Mouse (Mus musculus): ENCODE data around the gene Faf2. TPM values are rescaled to one million over a fixed set of nuclear protein-coding genes. Genes with fewer than 3 reads are reported as not detected.

Gene Faf2
- polyA plus RNA-seq, 1 experiment = 13.3 TPM

DNA sequence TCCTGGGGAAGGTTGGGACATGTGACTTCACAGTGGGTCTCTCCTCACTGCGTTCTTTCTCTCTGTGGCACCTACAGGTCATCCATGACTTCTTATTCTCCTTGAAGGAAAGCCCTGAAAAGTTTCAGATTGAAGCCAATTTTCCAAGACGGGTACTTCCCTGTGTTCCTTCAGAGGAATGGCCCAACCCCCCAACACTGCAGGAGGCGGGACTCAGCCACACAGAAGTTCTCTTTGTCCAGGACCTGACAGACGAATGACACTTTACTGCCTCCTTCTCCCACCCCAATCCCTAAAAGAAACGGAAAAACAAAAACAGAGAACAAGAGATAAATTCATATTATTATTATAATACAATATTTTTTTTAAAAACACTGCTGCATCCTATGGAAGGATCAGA is 39.3 kb downstream of the Faf2 start:
- H3K4me1 ChIP-seq (ENCODE audit: control insufficient read depth, insufficient read depth, insufficient read length) = no peaks in the 10 kb centered on the region
- TF ChIP-seq CTCF (IDR thresholded peaks at IDR 0.05; ENCODE audit: extremely low read depth, insufficient read depth, insufficient read length, insufficient replicate concordance) = no peak
- TF ChIP-seq POLR2A (IDR thresholded peaks at IDR 0.05; ENCODE audit: low read depth, low read length) = no peak
- H3K36me3 ChIP-seq (ENCODE audit: control insufficient read depth, insufficient read depth, low read length) = peaks cover 33% of the 10 kb centered on the region
- H3K27ac ChIP-seq (ENCODE audit: insufficient read depth, low read length) = no peak overlapping the region
- H3K4me3 ChIP-seq (ENCODE audit: extremely low read depth, insufficient read depth, insufficient read length) = no peak overlapping the region
- 88% methylated on average over 5 of the region's 5 CpGs for WGBS
- no peaks in the 10 kb centered on the region for H3K27me3 ChIP-seq (ENCODE audit: control insufficient read depth, insufficient read depth, low read length)
- no peak for DNase-seq (ENCODE audit: low read depth in 1 of 2, low spot score in 2 of 2)

DNA sequence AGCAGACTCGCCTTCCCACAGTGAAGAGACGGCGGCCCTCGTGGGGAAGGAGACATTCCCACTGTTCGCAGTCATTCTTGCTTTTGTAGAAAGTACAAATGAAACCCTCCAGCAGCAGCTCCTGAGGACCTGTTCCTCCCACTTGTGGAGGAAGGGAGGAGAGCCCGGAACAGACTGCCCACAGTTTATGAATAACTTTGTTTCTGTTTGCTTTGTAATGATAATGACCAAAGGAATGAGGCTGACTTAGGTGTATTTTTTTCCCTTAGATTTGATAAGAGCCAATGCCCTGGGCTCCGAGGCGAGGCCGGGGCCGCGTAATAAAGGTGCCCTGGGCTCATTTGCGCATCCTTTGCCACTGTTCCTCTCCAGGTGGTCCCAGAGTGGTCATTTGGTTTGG is 39.8 kb downstream of the Faf2 start:
- TF ChIP-seq CTCF (IDR thresholded peaks at IDR 0.05; ENCODE audit: extremely low read depth, insufficient read depth, insufficient read length, insufficient replicate concordance) = no peak
- TF ChIP-seq POLR2A (IDR thresholded peaks at IDR 0.05; ENCODE audit: low read depth, low read length) = no peak
- Histone ChIP-seq H3K27me3 (ENCODE audit: control insufficient read depth, insufficient read depth, low read length) (no peaks in the 10 kb centered on the region), H3K4me3 (ENCODE audit: extremely low read depth, insufficient read depth, insufficient read length) (no peak overlapping the region), H3K36me3 (ENCODE audit: control insufficient read depth, insufficient read depth, low read length) (peaks cover 29% of the 10 kb centered on the region), H3K4me1 (ENCODE audit: control insufficient read depth, insufficient read depth, insufficient read length) (no peaks in the 10 kb centered on the region), H3K27ac (ENCODE audit: insufficient read depth, low read length) (no peak overlapping the region)
- no peak for DNase-seq (ENCODE audit: low read depth in 1 of 2, low spot score in 2 of 2)
- WGBS = 95% methylated on average over 12 of the region's 12 CpGs

DNA sequence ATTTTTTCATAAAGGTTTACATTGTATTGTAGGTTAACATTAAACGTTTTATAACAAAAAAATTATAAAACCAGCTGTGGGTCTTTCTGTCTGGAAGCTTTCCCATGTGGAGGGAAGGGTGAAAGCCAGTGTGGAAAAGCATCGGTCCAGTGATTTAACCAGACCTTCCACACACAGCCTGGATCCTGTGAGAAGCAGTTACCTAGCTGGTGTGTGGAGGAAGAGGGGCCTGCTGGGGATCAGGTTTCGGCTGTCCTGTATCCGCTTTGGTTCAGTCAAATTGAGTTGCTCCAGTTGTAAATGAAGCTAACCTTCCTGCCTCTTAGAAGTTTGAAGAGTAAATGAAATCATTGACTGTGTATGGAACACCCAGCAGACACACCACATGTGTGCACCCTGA is 42.4 kb downstream of the Faf2 start:
- 93% methylated on average over 4 of the region's 4 CpGs for WGBS
- TF ChIP-seq POLR2A (IDR thresholded peaks at IDR 0.05; ENCODE audit: low read depth, low read length) (no peak), CTCF (IDR thresholded peaks at IDR 0.05; ENCODE audit: extremely low read depth, insufficient read depth, insufficient read length, insufficient replicate concordance) (no peak)
- Histone ChIP-seq H3K36me3 (ENCODE audit: control insufficient read depth, insufficient read depth, low read length) (peaks cover 18% of the 10 kb centered on the region), H3K4me1 (ENCODE audit: control insufficient read depth, insufficient read depth, insufficient read length) (no peaks in the 10 kb centered on the region), H3K27me3 (ENCODE audit: control insufficient read depth, insufficient read depth, low read length) (no peaks in the 10 kb centered on the region), H3K27ac (ENCODE audit: insufficient read depth, low read length) (no peak overlapping the region), H3K4me3 (ENCODE audit: extremely low read depth, insufficient read depth, insufficient read length) (no peak overlapping the region)
- DNase-seq (ENCODE audit: low read depth in 1 of 2, low spot score in 2 of 2) = no peak

DNA sequence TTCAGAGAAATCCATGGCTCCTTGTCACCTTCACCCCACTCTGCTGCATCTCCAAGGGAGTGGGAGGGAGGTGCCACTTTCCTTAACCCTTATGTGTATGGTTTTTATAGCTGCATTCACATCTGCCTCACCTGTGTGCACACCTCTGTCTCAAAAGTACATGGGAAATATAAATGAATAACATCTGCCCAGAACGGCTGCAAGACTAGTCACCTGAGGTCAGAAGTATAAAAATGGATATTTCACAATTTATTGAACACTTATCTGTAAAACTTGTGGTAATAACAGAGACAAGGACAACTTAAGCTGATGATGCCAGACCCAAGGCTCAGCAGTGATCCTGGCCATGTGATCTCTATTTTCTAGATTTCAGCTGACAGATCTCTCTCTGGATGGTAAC is 42.9 kb downstream of the Faf2 start:
- no peak overlapping the region for H3K4me3 ChIP-seq (ENCODE audit: extremely low read depth, insufficient read depth, insufficient read length)
- TF ChIP-seq CTCF (IDR thresholded peaks at IDR 0.05; ENCODE audit: extremely low read depth, insufficient read depth, insufficient read length, insufficient replicate concordance) = no peak
- peaks cover 18% of the 10 kb centered on the region for H3K36me3 ChIP-seq (ENCODE audit: control insufficient read depth, insufficient read depth, low read length)
- no peak overlapping the region for H3K27ac ChIP-seq (ENCODE audit: insufficient read depth, low read length)
- 96% methylated on average over 1 of the region's 1 CpGs for WGBS
- H3K4me1 ChIP-seq (ENCODE audit: control insufficient read depth, insufficient read depth, insufficient read length) = no peaks in the 10 kb centered on the region
- DNase-seq (ENCODE audit: low read depth in 1 of 2, low spot score in 2 of 2) = no peak
- no peaks in the 10 kb centered on the region for H3K27me3 ChIP-seq (ENCODE audit: control insufficient read depth, insufficient read depth, low read length)

DNA sequence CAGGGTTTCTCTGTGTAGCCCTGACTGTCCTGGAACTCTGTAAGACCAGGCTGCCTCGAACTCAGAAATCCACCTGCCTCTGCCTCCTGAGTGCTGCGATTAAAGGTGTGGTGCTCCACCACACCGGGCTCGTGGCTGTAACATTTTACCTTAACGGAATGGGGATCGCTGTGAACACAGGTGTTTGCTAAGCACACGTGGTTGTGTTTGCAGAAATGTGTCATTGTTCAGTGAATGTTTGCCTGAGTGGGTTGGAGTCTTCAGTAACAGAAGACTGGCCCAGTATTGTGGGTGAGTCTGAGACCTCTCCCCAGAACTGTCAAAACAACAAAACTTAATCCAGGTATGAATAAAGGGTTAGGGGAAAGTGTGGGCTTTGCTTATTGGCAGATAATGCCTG is 43.5 kb downstream of the Faf2 start:
- 94% methylated on average over 7 of the region's 7 CpGs for WGBS
- Histone ChIP-seq H3K36me3 (ENCODE audit: control insufficient read depth, insufficient read depth, low read length) (peaks cover 18% of the 10 kb centered on the region), H3K27me3 (ENCODE audit: control insufficient read depth, insufficient read depth, low read length) (no peaks in the 10 kb centered on the region), H3K27ac (ENCODE audit: insufficient read depth, low read length) (no peak overlapping the region), H3K4me1 (ENCODE audit: control insufficient read depth, insufficient read depth, insufficient read length) (no peaks in the 10 kb centered on the region), H3K4me3 (ENCODE audit: extremely low read depth, insufficient read depth, insufficient read length) (no peak overlapping the region)
- TF ChIP-seq POLR2A (IDR thresholded peaks at IDR 0.05; ENCODE audit: low read depth, low read length) (no peak), CTCF (IDR thresholded peaks at IDR 0.05; ENCODE audit: extremely low read depth, insufficient read depth, insufficient read length, insufficient replicate concordance) (no peak)
- DNase-seq (ENCODE audit: low read depth in 1 of 2, low spot score in 2 of 2) = no peak

DNA sequence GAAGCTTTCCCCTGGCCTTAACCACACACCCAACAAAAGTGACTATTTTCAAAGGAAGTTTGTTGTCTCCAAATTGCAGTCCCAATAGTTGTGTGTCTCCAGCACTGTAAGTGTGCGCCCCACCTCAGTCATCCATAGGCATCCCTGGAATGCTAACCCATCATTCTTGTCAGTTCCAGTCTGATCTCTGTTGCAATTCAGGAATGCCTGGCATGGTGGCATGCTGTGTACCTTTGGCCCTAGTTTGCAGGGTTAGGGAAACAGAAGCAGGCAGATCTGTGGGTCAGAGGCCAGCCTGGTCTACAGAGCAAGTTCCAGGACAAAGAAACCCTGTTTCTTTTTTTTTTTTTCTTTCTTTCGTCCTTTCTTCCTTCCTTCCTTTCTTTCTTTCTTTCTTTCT is 48.9 kb downstream of the Faf2 start:
- H3K27ac ChIP-seq (ENCODE audit: insufficient read depth, low read length) = no peak overlapping the region
- no peaks in the 10 kb centered on the region for H3K36me3 ChIP-seq (ENCODE audit: control insufficient read depth, insufficient read depth, low read length)
- no peaks in the 10 kb centered on the region for H3K4me1 ChIP-seq (ENCODE audit: control insufficient read depth, insufficient read depth, insufficient read length)
- no peak for DNase-seq (ENCODE audit: low read depth in 1 of 2, low spot score in 2 of 2)
- TF ChIP-seq POLR2A (IDR thresholded peaks at IDR 0.05; ENCODE audit: low read depth, low read length) = no peak
- TF ChIP-seq CTCF (IDR thresholded peaks at IDR 0.05; ENCODE audit: extremely low read depth, insufficient read depth, insufficient read length, insufficient replicate concordance) = no peak
- H3K4me3 ChIP-seq (ENCODE audit: extremely low read depth, insufficient read depth, insufficient read length) = no peak overlapping the region
- H3K27me3 ChIP-seq (ENCODE audit: control insufficient read depth, insufficient read depth, low read length) = no peaks in the 10 kb centered on the region
- WGBS = 82% methylated on average over 2 of the region's 2 CpGs

DNA sequence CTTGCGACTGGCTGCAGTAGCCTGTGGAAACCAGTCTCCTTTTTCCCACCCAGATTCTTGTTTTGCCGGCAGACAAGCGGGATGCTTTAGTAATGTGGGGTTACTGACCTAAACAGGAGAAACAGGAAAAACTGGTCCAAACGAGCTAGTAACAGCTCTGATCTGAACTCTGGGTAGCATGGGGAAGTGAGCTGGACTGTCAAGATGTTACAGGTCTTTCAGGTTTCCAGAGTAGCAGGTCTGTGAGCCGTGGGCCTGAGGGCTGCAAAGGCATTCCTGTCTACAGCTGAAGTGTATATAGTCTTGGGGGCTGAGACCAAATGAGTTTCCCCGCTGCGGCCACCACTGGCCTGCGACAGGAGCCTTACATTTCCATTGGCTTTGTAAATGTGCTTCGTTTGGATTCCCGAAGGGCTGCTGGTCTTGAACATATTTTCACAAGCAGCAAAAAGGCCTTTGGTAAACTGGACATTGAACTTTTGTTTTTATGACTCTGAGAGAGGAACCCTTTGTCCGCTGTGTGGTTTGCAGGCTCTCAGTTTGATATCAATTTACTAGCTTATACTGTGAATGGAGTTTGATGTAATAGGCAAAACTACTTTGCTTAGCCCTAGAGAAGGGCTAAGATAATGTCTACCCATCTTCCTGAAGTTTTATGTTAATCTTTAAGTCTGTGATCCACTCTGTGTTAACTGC is 54.5 kb downstream of the Faf2 start:
- TF ChIP-seq POLR2A (IDR thresholded peaks at IDR 0.05; ENCODE audit: low read depth, low read length) = no peak
- TF ChIP-seq CTCF (IDR thresholded peaks at IDR 0.05; ENCODE audit: extremely low read depth, insufficient read depth, insufficient read length, insufficient replicate concordance) = no peak
- Histone ChIP-seq H3K27ac (ENCODE audit: insufficient read depth, low read length) (no peak overlapping the region), H3K4me1 (ENCODE audit: control insufficient read depth, insufficient read depth, insufficient read length) (no peaks in the 10 kb centered on the region), H3K36me3 (ENCODE audit: control insufficient read depth, insufficient read depth, low read length) (peaks cover 15% of the 10 kb centered on the region), H3K4me3 (ENCODE audit: extremely low read depth, insufficient read depth, insufficient read length) (no peak overlapping the region), H3K27me3 (ENCODE audit: control insufficient read depth, insufficient read depth, low read length) (no peaks in the 10 kb centered on the region)
- WGBS = 82% methylated on average over 11 of the region's 11 CpGs
- DNase-seq (ENCODE audit: low read depth in 1 of 2, low spot score in 2 of 2) = no peak
